Comparison of ENCODE assay signal across 30 mouse cellular contexts in genomic region chr8:93075251-93075650, GRCm38 (mm10). TPM values are rescaled to one million over a fixed set of nuclear protein-coding genes. Genes with fewer than 3 reads are reported as not detected.
DNase-seq lines count a peak whose midpoint lies in the region; ATAC-seq and TF ChIP-seq lines count a peak whose summit lies in the region.
"Had no signal": no experiment of that assay in that cellular context is flagged by ENCODE, and none has a peak within 500 bp of the region (broad histone marks: within the 10 kb centered on the region; RNA-seq: fewer than 3 reads in every experiment).

No protein-coding gene starts in this region.

- 84% methylated on average over 4 of the region's 4 CpGs for WGBS in heart, embryonic 12.5 days
- WGBS in kidney, embryonic 14.5 days, result 90% methylated on average over 4 of the region's 4 CpGs

- no peaks in the 10 kb centered on the region for H3K4me1 ChIP-seq in heart, embryonic 12.5 days (replicated peaks)
- H3K4me1 ChIP-seq in kidney, embryonic 14.5 days (ENCODE audit: control insufficient read depth, insufficient read depth, low read length), result no peaks in the 10 kb centered on the region
- H3K4me1 ChIP-seq: forebrain, embryonic 15.5 days; heart, embryonic 15.5 days; limb, embryonic 13.5 days; neural tube, embryonic 15.5 days; stomach, embryonic 15.5 days had no signal

- no peaks in the 10 kb centered on the region for H3K27me3 ChIP-seq in heart, embryonic 12.5 days (replicated peaks)
- H3K27me3 ChIP-seq in kidney, embryonic 14.5 days (ENCODE audit: control insufficient read depth, insufficient read depth, low read length), result no peaks in the 10 kb centered on the region
- H3K27me3 ChIP-seq: forebrain, embryonic 15.5 days; heart, embryonic 15.5 days; limb, embryonic 13.5 days; neural tube, embryonic 15.5 days; Patski; stomach, embryonic 15.5 days had no signal

- no peak overlapping the region for H3K9ac ChIP-seq in heart, embryonic 12.5 days
- H3K9ac ChIP-seq in kidney, embryonic 14.5 days (ENCODE audit: low read depth, low read length), result no peak overlapping the region
- H3K9ac ChIP-seq: forebrain, embryonic 15.5 days; heart, embryonic 15.5 days; hindbrain, embryonic 14.5 days; limb, embryonic 13.5 days; neural tube, embryonic 15.5 days; stomach, embryonic 15.5 days had no signal

- H3K4me3 ChIP-seq in heart, embryonic 12.5 days, result no peak overlapping the region
- H3K4me3 ChIP-seq in kidney, embryonic 14.5 days (ENCODE audit: low read length), result no peak overlapping the region
- H3K4me3 ChIP-seq in gastrocnemius, adult 2 months, result no peak overlapping the region
- H3K4me3 ChIP-seq: forebrain, embryonic 15.5 days; heart, embryonic 15.5 days; left cerebral cortex, adult 2 months; limb, embryonic 13.5 days; neural tube, embryonic 15.5 days; stomach, embryonic 15.5 days had no signal

- peak; percentile 90 for DNase-seq in heart, adult 11 months
- peak; percentile 43 for DNase-seq in kidney, adult 9 months
- DNase-seq in 3T3-L1 (ENCODE audit: low read depth, low spot score), result peak; percentile 27
- peak; percentile 1 for DNase-seq in adrenal gland, postnatal 25 days
- DNase-seq in gastrocnemius, adult 2 months, result no peak
- no peak for DNase-seq in spleen, postnatal 36 days (ENCODE audit: low spot score in 2 of 2)
- DNase-seq: cerebellum, adult 9-11 months; gastrocnemius, postnatal 25 days; kidney, postnatal 4 days; layer of hippocampus, adult 9-11 months; lung, postnatal 4 days; right cerebral cortex, postnatal 25 days; thymus, adult 18-20 months; thymus, postnatal 4 days had no signal

- no peaks in the 10 kb centered on the region for H3K36me3 ChIP-seq in heart, embryonic 12.5 days
- H3K36me3 ChIP-seq in kidney, embryonic 14.5 days (ENCODE audit: control insufficient read depth, insufficient read depth, low read length), result no peaks in the 10 kb centered on the region
- H3K36me3 ChIP-seq: forebrain, embryonic 15.5 days; heart, embryonic 15.5 days; limb, embryonic 13.5 days; neural tube, embryonic 15.5 days; stomach, embryonic 15.5 days had no signal

- no peak overlapping the region for H3K4me2 ChIP-seq in heart, embryonic 12.5 days
- no peak overlapping the region for H3K4me2 ChIP-seq in kidney, embryonic 14.5 days (replicated peaks; ENCODE audit: low read depth, low read length)
- H3K4me2 ChIP-seq: forebrain, embryonic 15.5 days; heart, embryonic 15.5 days; hindbrain, embryonic 14.5 days; limb, embryonic 13.5 days; neural tube, embryonic 15.5 days; stomach, embryonic 15.5 days had no signal

- no peak for ATAC-seq in heart, embryonic 12.5 days (ENCODE audit: insufficient number of reproducible peaks, low FRiP score)
- no peak for ATAC-seq in kidney, embryonic 14.5 days (ENCODE audit: low FRiP score, low TSS enrichment)
- ATAC-seq: forebrain, embryonic 15.5 days; midbrain, embryonic 16.5 days; Patski had no signal

- H3K27ac ChIP-seq in heart, embryonic 12.5 days (ENCODE audit: poor library complexity, severe bottlenecking), result no peak overlapping the region
- H3K27ac ChIP-seq in kidney, embryonic 14.5 days (ENCODE audit: low read depth, low read length), result no peak overlapping the region
- H3K27ac ChIP-seq in gastrocnemius, adult 2 months, result no peak overlapping the region
- H3K27ac ChIP-seq: forebrain, embryonic 15.5 days; heart, embryonic 15.5 days; hindbrain, embryonic 14.5 days; left cerebral cortex, adult 2 months; limb, embryonic 13.5 days; neural tube, embryonic 15.5 days; stomach, embryonic 15.5 days had no signal

- no peak for TF ChIP-seq CTCF in gastrocnemius, adult 2 months (IDR thresholded peaks at IDR 0.05)

- intact Hi-C loops in gastrocnemius, adult 2 months (cut with DNase I), result no loop called here

- no peaks in the 10 kb centered on the region for H3K9me3 ChIP-seq in heart, embryonic 12.5 days (replicated peaks)
- H3K9me3 ChIP-seq in kidney, embryonic 14.5 days (ENCODE audit: control insufficient read depth, low read length), result no peaks in the 10 kb centered on the region
- H3K9me3 ChIP-seq: forebrain, embryonic 15.5 days; heart, embryonic 15.5 days; limb, embryonic 13.5 days; neural tube, embryonic 15.5 days; stomach, embryonic 15.5 days had no signal

RNA-seq across cellular contexts. Expression of gene Ces1b, which starts 4.6 kb away (rescaled TPM):
- polyA plus RNA-seq in heart, embryonic 12.5 days (2016; fragmentation: Nextera tagmentation; extraction: Ambion mirVana), result not detected in 2 replicates
- not detected in 2 replicates for polyA plus RNA-seq in kidney, embryonic 14.5 days (2014; fragmentation: Nextera tagmentation; extraction: Ambion mirVana)
- total RNA-seq in adrenal gland, postnatal 25 days (2021), result 1.3 TPM in 1 of 2 replicates, not detected in the other
- total RNA-seq in gastrocnemius, adult 2 months (2021), result not detected
- total RNA-seq: gastrocnemius, postnatal 25 days; left cerebral cortex, adult 2 months had no signal
- polyA plus RNA-seq: brain, embryonic 14.5 days; forebrain, embryonic 15.5 days; hindbrain, embryonic 14.5 days; intestine, embryonic 14.5 days; limb, embryonic 13.5 days; liver, embryonic 16.5 days; midbrain, embryonic 16.5 days; neural tube, embryonic 15.5 days; Patski; spleen, adult 2 months had no signal

RNA-seq across cellular contexts. Expression of gene Ces1a, which starts 27.3 kb away (rescaled TPM):
- polyA plus RNA-seq in heart, embryonic 12.5 days (2016; fragmentation: Nextera tagmentation; extraction: Ambion mirVana), result not detected in 2 replicates
- polyA plus RNA-seq in kidney, embryonic 14.5 days (2014; fragmentation: Nextera tagmentation; extraction: Ambion mirVana), result not detected in 2 replicates
- not detected in 2 replicates for total RNA-seq in adrenal gland, postnatal 25 days (2021)
- not detected for total RNA-seq in gastrocnemius, adult 2 months (2021)
- total RNA-seq: gastrocnemius, postnatal 25 days had no signal
- polyA plus RNA-seq: brain, embryonic 14.5 days; embryonic facial prominence, embryonic 14.5 days; forebrain, embryonic 15.5 days; heart, embryonic 15.5 days; hindbrain, embryonic 14.5 days; intestine, embryonic 14.5 days; liver, embryonic 16.5 days; midbrain, embryonic 16.5 days; Patski; spleen, adult 2 months; stomach, embryonic 15.5 days had no signal

RNA-seq across cellular contexts. Expression of gene Ces1c, which starts 55.8 kb away (rescaled TPM):
- polyA plus RNA-seq in heart, embryonic 12.5 days (2016; fragmentation: Nextera tagmentation; extraction: Ambion mirVana), result not detected in 2 replicates
- polyA plus RNA-seq in kidney, embryonic 14.5 days (2014; fragmentation: Nextera tagmentation; extraction: Ambion mirVana), result not detected in 2 replicates
- 19.1 TPM in 1 of 2 replicates, not detected in the other for total RNA-seq in adrenal gland, postnatal 25 days (2021)
- total RNA-seq in gastrocnemius, adult 2 months (2021), result not detected
- total RNA-seq: gastrocnemius, postnatal 25 days; left cerebral cortex, adult 2 months had no signal
- polyA plus RNA-seq: brain, embryonic 14.5 days; embryonic facial prominence, embryonic 14.5 days; forebrain, embryonic 15.5 days; heart, embryonic 15.5 days; hindbrain, embryonic 14.5 days; limb, embryonic 13.5 days; midbrain, embryonic 16.5 days; neural tube, embryonic 15.5 days; Patski had no signal

Comparison
In these comparisons a context has a peak if more than half of its experiments do, and no peak if none do; other contexts are left out.
1. DNase-seq: peak in heart, adult 11 months (single experiment), kidney, adult 9 months (single experiment), 3T3-L1 (single experiment) and adrenal gland, postnatal 25 days (single experiment); none in gastrocnemius, adult 2 months (single experiment) and spleen, postnatal 36 days (0 of 2).